Mouse (Mus musculus) myocyte (in vitro differentiated cells): Measurements from ENCODE around the gene Atcay. TPM values are rescaled to one million over a fixed set of nuclear protein-coding genes. Genes with fewer than 3 reads are reported as not detected.
A peak's percentile ranks its signal among the peaks of the same experiment; 100 is the strongest.
"Not testable (repeated sequence)": the region's sequence is repeated elsewhere in the genome, so short reads cannot be mapped to it uniquely, and the experiment has no call there.

Experiments
- H3K27me3 ChIP-seq: one replicate; pipeline ENCODE4 v1.6.1; 2011; ENCODE audit not compliant: control insufficient read depth, insufficient read depth, insufficient read length
- H3K36me3 ChIP-seq: one replicate; pipeline ENCODE4 v1.6.1; 2011; ENCODE audit not compliant: control insufficient read depth, insufficient read depth
- H3K4me2 ChIP-seq: one replicate; pipeline ENCODE4 v1.6.1; 2011; ENCODE audit warnings: low read depth, control low read depth
- H3K4me3 ChIP-seq: one replicate; pipeline ENCODE4 v1.5.1; 2011; ENCODE audit warnings: mild to moderate bottlenecking, control low read depth, moderate library complexity
- H3K79me2 ChIP-seq: one replicate; pipeline ENCODE4 v1.6.1; 2011; ENCODE audit not compliant: control insufficient read depth, insufficient read depth
- H3ac ChIP-seq: one replicate; pipeline ENCODE4 v1.6.1; 2011; ENCODE audit not compliant: control insufficient read depth, insufficient read length
- CEBPB ChIP-seq: IDR thresholded peaks from 2 replicates; pipeline ENCODE4 v1.6.1; 2011; ENCODE audit warnings: mild to moderate bottlenecking, moderate library complexity; ENCODE audit not compliant: poor library complexity, insufficient read depth, severe bottlenecking
- E2F4 ChIP-seq: IDR thresholded peaks from one replicate; pipeline ENCODE4 v1.6.1; 2011; ENCODE audit warnings: mild to moderate bottlenecking, control low read depth, moderate library complexity; ENCODE audit not compliant: insufficient read depth
- MAX ChIP-seq: IDR thresholded peaks from one replicate; pipeline ENCODE4 v1.6.1; 2011; ENCODE audit warnings: low read depth, mild to moderate bottlenecking, control low read depth
- MYOD1 ChIP-seq, 3 experiments: IDR thresholded peaks; one replicate each; pipeline ENCODE4 v1.6.1; 2011; ENCODE audit warnings: control low read depth in 2 of 3, low read depth in 2 of 3, mild to moderate bottlenecking in 2 of 3, moderate library complexity in 1 of 3; ENCODE audit not compliant: insufficient read length in 2 of 3, control insufficient read depth in 1 of 3
- MYOG ChIP-seq, 3 experiments: IDR thresholded peaks; one replicate each; pipeline ENCODE4 v1.6.1; 2011; ENCODE audit warnings: control low read depth in 2 of 3, low read depth in 2 of 3, mild to moderate bottlenecking in 2 of 3; ENCODE audit not compliant: insufficient read length in 2 of 3, control insufficient read depth in 1 of 3, insufficient read depth in 1 of 3
- POLR2A ChIP-seq: IDR thresholded peaks from one replicate; pipeline ENCODE4 v1.6.1; 2011; ENCODE audit warnings: low read depth, mild to moderate bottlenecking, control low read depth, moderate library complexity; ENCODE audit not compliant: insufficient read length
- POLR2AphosphoS2 ChIP-seq: IDR thresholded peaks from one replicate; pipeline ENCODE4 v1.6.1; 2011; ENCODE audit warnings: low read depth, control low read depth; ENCODE audit not compliant: insufficient read length
- REST ChIP-seq: IDR thresholded peaks from one replicate; pipeline ENCODE4 v1.6.1; 2011; ENCODE audit warnings: mild to moderate bottlenecking, control low read depth, moderate library complexity; ENCODE audit not compliant: insufficient read depth, insufficient read length
- SRF ChIP-seq: IDR thresholded peaks from one replicate; pipeline ENCODE4 v1.6.1; 2011; ENCODE audit warnings: low read depth; ENCODE audit not compliant: control insufficient read depth, insufficient read length
- TCF12 ChIP-seq: IDR thresholded peaks from one replicate; pipeline ENCODE4 v1.6.1; 2011; ENCODE audit warnings: mild to moderate bottlenecking, control low read depth; ENCODE audit not compliant: poor library complexity, insufficient read depth, severe bottlenecking
- TCF3 ChIP-seq: IDR thresholded peaks from one replicate; pipeline ENCODE4 v1.6.1; 2011; ENCODE audit warnings: low read depth, control low read depth; ENCODE audit not compliant: insufficient read length
- USF1 ChIP-seq: IDR thresholded peaks from one replicate; pipeline ENCODE4 v1.6.1; 2011; ENCODE audit warnings: low read depth, mild to moderate bottlenecking, control low read depth, moderate library complexity
- polyA plus RNA-seq: library from polyadenylated mRNA; unstranded; fragments of >200 nt; fragmentation: generic; extraction: Trizol; gene quantifications from one replicate; pipeline ENCODE4 v1.2.1, GENCODE M21; 2012; ENCODE audit warnings: missing spikeins

Gene Atcay
- polyA plus RNA-seq, 1 experiment = 0.11 TPM

- no peaks in the 10 kb centered on the region for H3K36me3 ChIP-seq
- H3K4me2 ChIP-seq = peak overlapping the region; percentile 74
- H3ac ChIP-seq = no peak overlapping the region
- H3K4me3 ChIP-seq = no peak overlapping the region
- H3K27me3 ChIP-seq = peaks cover 4% of the 10 kb centered on the region
- no peaks in the 10 kb centered on the region for H3K79me2 ChIP-seq
- no peak for TF ChIP-seq REST
- no peak for TF ChIP-seq SRF
- TF ChIP-seq POLR2A = no peak
- no peak for TF ChIP-seq TCF3
- no peak for TF ChIP-seq E2F4
Observed at GRCm38 (mm10) chr10:81234206-81234605, 3.6 kb upstream of the Atcay start.

- peak overlapping the region; percentile 41 for H3K4me3 ChIP-seq
- H3K4me2 ChIP-seq = peak overlapping the region; percentile 74
- no peaks in the 10 kb centered on the region for H3K36me3 ChIP-seq
- TF ChIP-seq REST (no peak), E2F4 (no peak), TCF3 (no peak), MYOG (IDR thresholded peaks at IDR 0.05; ENCODE audit: control insufficient read depth in 1 of 3, insufficient read depth in 1 of 3, insufficient read length in 2 of 3, low read depth in 2 of 3) (no peak), USF1 (no peak), MAX (no peak), TCF12 (no peak), POLR2AphosphoS2 (no peak), CEBPB (no peak), POLR2A (no peak), MYOD1 (IDR thresholded peaks at IDR 0.05; ENCODE audit: control insufficient read depth in 1 of 3, insufficient read length in 2 of 3, low read depth in 2 of 3) (no peak), SRF (no peak)
- H3K79me2 ChIP-seq = no peaks in the 10 kb centered on the region
- peaks cover 6% of the 10 kb centered on the region for H3K27me3 ChIP-seq
- peak overlapping the region; percentile 8 for H3ac ChIP-seq
Observed at GRCm38 (mm10) chr10:81233226-81233585, 2.6 kb upstream of the Atcay start.

- peaks cover 6% of the 10 kb centered on the region for H3K27me3 ChIP-seq
- TF ChIP-seq TCF12 = no peak
- no peak for TF ChIP-seq CEBPB
- peak; percentile 82 for TF ChIP-seq POLR2AphosphoS2
- no peak for TF ChIP-seq MAX
- no peak for TF ChIP-seq MYOD1 (IDR thresholded peaks at IDR 0.05; ENCODE audit: control insufficient read depth in 1 of 3, insufficient read length in 2 of 3, low read depth in 2 of 3)
- TF ChIP-seq USF1 = peak; percentile 25
- TF ChIP-seq TCF3 = no peak
- TF ChIP-seq REST = no peak
- TF ChIP-seq POLR2A = peak; percentile 89
- TF ChIP-seq SRF = no peak
- TF ChIP-seq MYOG (IDR thresholded peaks at IDR 0.05; ENCODE audit: control insufficient read depth in 1 of 3, insufficient read depth in 1 of 3, insufficient read length in 2 of 3, low read depth in 2 of 3) = no peak
- TF ChIP-seq E2F4 = no peak
- H3ac ChIP-seq = peak within 1 kb of the TSS; percentile 8
- H3K4me2 ChIP-seq = peak within 1 kb of the TSS; percentile 74
- peak within 1 kb of the TSS; percentile 41 for H3K4me3 ChIP-seq
- H3K79me2 ChIP-seq = no peaks in the 10 kb centered on the region
- no peaks in the 10 kb centered on the region for H3K36me3 ChIP-seq
Observed at GRCm38 (mm10) chr10:81232580-81233225, 2.1 kb upstream of the Atcay start, which contains the start of gene Zfr2. Zfr2 (plus strand) TSS chr10:81233155.

GRCm38 (mm10) chr10:81231436-81231835 lies 803 bp upstream of the Atcay start:
- TF ChIP-seq CEBPB = no peak
- no peak for TF ChIP-seq SRF
- no peak for TF ChIP-seq TCF12
- TF ChIP-seq MYOD1 (IDR thresholded peaks at IDR 0.05; ENCODE audit: control insufficient read depth in 1 of 3, insufficient read length in 2 of 3, low read depth in 2 of 3) = no peak
- TF ChIP-seq POLR2A = no peak
- no peak for TF ChIP-seq REST
- no peak overlapping the region for H3K4me2 ChIP-seq
- no peaks in the 10 kb centered on the region for H3K36me3 ChIP-seq
- no peaks in the 10 kb centered on the region for H3K79me2 ChIP-seq
- H3K27me3 ChIP-seq = peaks cover 6% of the 10 kb centered on the region
- no peak overlapping the region for H3K4me3 ChIP-seq
- H3ac ChIP-seq = no peak overlapping the region

- Histone ChIP-seq H3K27me3 (peaks cover 6% of the 10 kb centered on the region), H3K36me3 (no peaks in the 10 kb centered on the region), H3K4me3 (no peak overlapping the region), H3ac (no peak overlapping the region), H3K79me2 (no peaks in the 10 kb centered on the region), H3K4me2 (peak overlapping the region; percentile 24)
- TF ChIP-seq CEBPB = no peak
- no peak for TF ChIP-seq USF1
- no peak for TF ChIP-seq TCF12
- no peak for TF ChIP-seq POLR2AphosphoS2
- no peak for TF ChIP-seq E2F4
- no peak for TF ChIP-seq POLR2A
- TF ChIP-seq MYOD1 (IDR thresholded peaks at IDR 0.05; ENCODE audit: control insufficient read depth in 1 of 3, insufficient read length in 2 of 3, low read depth in 2 of 3) = no peak
Observed at GRCm38 (mm10) chr10:81229735-81230437, 747 bp downstream of the Atcay start.

- H3K27me3 ChIP-seq, H3K4me2 ChIP-seq, H3K79me2 ChIP-seq, H3ac ChIP-seq, H3K4me3 ChIP-seq, H3K36me3 ChIP-seq: not testable (repeated sequence)
Observed at GRCm38 (mm10) chr10:81223731-81224130, 6.9 kb downstream of the Atcay start.
